Mouse (Mus musculus) cortical plate, adult 2 months (tissue): ENCODE results near the gene Mtrex.

Experiments
- CTCF ChIP-seq: fragments of 200-500 bp; IDR thresholded peaks from 2 replicates; pipeline ENCODE4 v1.5.1; 2011; ENCODE audit warnings: mild to moderate bottlenecking, control low read depth, low read length; ENCODE audit not compliant: insufficient read depth; ENCODE audit errors: extremely low read depth
- POLR2A ChIP-seq: fragments of 200-500 bp; IDR thresholded peaks from 2 replicates; pipeline ENCODE4 v1.6.1; 2011; ENCODE audit warnings: mild to moderate bottlenecking, low read length, control low read depth; ENCODE audit not compliant: insufficient read depth; ENCODE audit errors: extremely low read depth

DNA sequence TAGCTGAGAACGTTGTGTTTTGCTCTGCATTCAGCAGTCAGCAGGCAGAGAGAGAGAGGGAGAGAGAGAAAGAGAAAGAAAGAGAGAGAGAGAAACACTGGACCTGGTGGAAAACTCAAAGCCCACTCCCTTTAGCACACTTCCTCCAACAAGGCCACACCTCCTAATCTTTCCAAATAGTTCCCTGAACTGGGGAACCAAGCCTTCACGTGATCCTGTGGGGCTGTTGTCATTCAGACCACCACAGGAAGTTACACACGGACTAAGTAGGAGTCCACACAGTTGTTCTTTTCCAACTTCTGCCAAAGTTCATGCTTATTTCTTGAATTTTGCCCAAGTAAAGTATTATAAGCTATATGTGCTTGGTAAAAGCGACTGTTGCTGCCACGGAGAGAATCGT, 18.7 kb upstream of the Mtrex start:
- TF ChIP-seq CTCF (no peak), POLR2A (no peak)
